Mouse (Mus musculus): ENCODE measurements at regions not wholly inside any gene's neighbourhood (a gene's known extent, or its start where the extent isn't known, plus 50 kb on each side); places are given as distances from the start of the nearest gene placed in this dataset.

- TF ChIP-seq CTCF (IDR thresholded peaks at IDR 0.05; ENCODE audit: borderline replicate concordance, extremely low read depth, insufficient read depth, insufficient read length) (no peak), POLR2A (IDR thresholded peaks at IDR 0.05; ENCODE audit: borderline replicate concordance, extremely low read depth, insufficient read depth, insufficient read length, poor library complexity, severe bottlenecking) (no peak)
These were observed 91.6 kb downstream of the Nuf2 start for GRCm38 (mm10) chr1:169439621-169440020.
